Mouse (Mus musculus) forebrain, embryonic 12.5 days (tissue): Measurements from ENCODE around the gene Scamp1. TPM values are rescaled to one million over a fixed set of nuclear protein-coding genes. Genes with fewer than 3 reads are reported as not detected.
A peak's percentile ranks its signal among the peaks of the same experiment; 100 is the strongest.
"Not testable (repeated sequence)": the region's sequence is repeated elsewhere in the genome, so short reads cannot be mapped to it uniquely, and the experiment has no call there.

Source experiments
- ATAC-seq: fragments of 200-750 bp; cut with Nextera tagmentation; 2 replicates; pipeline ENCODE4 v1.8.0; 2017; ENCODE audit warnings: moderate TSS enrichment; ENCODE audit not compliant: low FRiP score
- H3K27ac ChIP-seq: fragments of 300-500 bp; sonication (generic); 2 replicates; pipeline ENCODE4 v1.5.1; 2016; ENCODE audit warnings: mild to moderate bottlenecking
- H3K27me3 ChIP-seq: fragments of 300-500 bp; sonication (generic); 2 replicates; pipeline ENCODE4 v1.6.1; 2016; ENCODE audit warnings: mild to moderate bottlenecking
- H3K36me3 ChIP-seq: fragments of 300-500 bp; sonication (generic); replicated peaks from 2 replicates; pipeline ENCODE4 v1.6.1; 2016; ENCODE audit warnings: mild to moderate bottlenecking
- H3K4me1 ChIP-seq: fragments of 300-500 bp; sonication (generic); 2 replicates; pipeline ENCODE4 v1.6.1; 2016
- H3K4me2 ChIP-seq: fragments of 300-500 bp; sonication (generic); 2 replicates; pipeline ENCODE4 v1.6.1; 2016; ENCODE audit warnings: mild to moderate bottlenecking, moderate library complexity
- H3K4me3 ChIP-seq: fragments of 300-500 bp; sonication (generic); replicated peaks from 2 replicates; pipeline ENCODE4 v1.5.1; 2016; ENCODE audit warnings: mild to moderate bottlenecking
- H3K9ac ChIP-seq: fragments of 300-500 bp; sonication (generic); 2 replicates; pipeline ENCODE4 v1.6.1; 2016; ENCODE audit warnings: mild to moderate bottlenecking
- H3K9me3 ChIP-seq: fragments of 300-500 bp; sonication (generic); 2 replicates; pipeline ENCODE4 v1.6.1; 2016
- WGBS: fragments of 180-500 bp; shearing (Covaris S2); methylation state at CpG from one replicate; pipeline ENCODE4 v1.1.7; 2016; 5-methylcytosine and 5-hydroxymethylcytosine counted together
- polyA plus RNA-seq: library from polyadenylated mRNA; unstranded; fragments of >200 nt; fragmentation: Nextera tagmentation; extraction: Ambion mirVana; gene quantifications from 2 replicates; pipeline ENCODE4 v1.2.1, GENCODE M21; 2016

Gene Scamp1
- 55.3 and 60.0 TPM in 2 replicates for polyA plus RNA-seq

DNA sequence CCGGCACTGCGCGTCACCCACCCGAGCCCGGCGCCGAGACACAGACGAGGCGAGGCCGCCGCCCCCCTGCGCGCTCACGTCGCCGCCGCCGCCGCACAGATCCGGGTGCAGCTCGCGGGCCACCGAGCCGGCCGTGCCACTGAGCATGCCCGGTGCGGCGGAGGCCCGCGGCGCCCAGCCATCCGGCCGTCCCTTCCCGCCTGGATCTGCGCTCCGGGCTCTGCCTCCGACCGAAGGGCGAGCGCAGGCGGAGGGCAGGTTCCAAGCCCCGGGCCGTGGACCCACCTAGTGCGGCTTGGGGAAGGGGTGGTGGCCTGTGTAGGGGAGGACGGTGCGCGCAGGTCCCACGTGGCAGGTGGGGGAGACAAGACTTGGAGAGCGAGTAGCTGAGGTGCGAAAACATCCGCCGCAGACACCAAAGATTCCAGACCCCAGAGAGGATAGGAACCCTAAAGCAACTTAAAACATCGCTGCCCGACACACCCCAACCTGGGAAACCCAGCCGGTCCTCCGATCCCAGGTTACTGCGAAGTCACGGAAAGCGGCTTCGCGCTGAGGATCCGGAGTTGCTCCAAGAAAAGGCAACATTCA lies at the start of gene Scamp1:
Gene Scamp1 (minus strand): TSS at position 577 of the 591 bp plus-strand sequence.
- ATAC-seq, result peak; percentile 98
- Histone ChIP-seq H3K4me2 (peak within 1 kb of the TSS; percentile 77), H3K4me1 (peaks cover 7% of the 10 kb centered on the region), H3K9me3 (no peaks in the 10 kb centered on the region), H3K27me3 (peaks cover 3% of the 10 kb centered on the region; the same call in 1 of the 2 replicates), H3K9ac (peak within 1 kb of the TSS; percentile 89), H3K4me3 (peak within 1 kb of the TSS; percentile 96), H3K36me3 (no peaks in the 10 kb centered on the region), H3K27ac (peak within 1 kb of the TSS; percentile 81)
- WGBS, result under 1% methylated on average over 62 of the region's 62 CpGs

- no peak for ATAC-seq
Observed at GRCm38 (mm10) chr13:94330392-94330979, 44.8 kb upstream of the Scamp1 start.

DNA sequence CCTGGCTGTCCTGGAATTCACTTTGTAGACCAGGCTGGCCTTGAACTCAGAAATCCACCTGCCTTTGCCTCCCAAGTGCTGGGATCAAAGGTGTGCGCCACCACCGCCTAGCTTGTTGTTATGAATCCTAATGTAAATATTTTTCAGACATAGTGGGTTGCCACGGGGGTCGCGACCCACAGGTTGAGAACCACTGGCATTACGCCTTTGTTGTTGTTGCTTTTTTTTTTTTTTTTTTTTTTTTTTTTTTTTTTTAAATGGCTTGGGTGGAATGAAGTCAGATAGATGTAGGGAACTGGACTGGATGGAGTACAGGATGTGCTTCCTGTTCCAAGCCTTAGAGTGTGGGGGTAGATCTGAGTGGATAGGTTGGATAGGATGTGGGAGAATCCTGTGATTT lies 43.3 kb upstream of the Scamp1 start:
- H3K9ac ChIP-seq, H3K36me3 ChIP-seq, H3K27me3 ChIP-seq, H3K4me2 ChIP-seq, H3K4me3 ChIP-seq, ATAC-seq, H3K9me3 ChIP-seq, H3K4me1 ChIP-seq, H3K27ac ChIP-seq: not testable (repeated sequence)
- 91% methylated on average over 6 of the region's 6 CpGs for WGBS

More at GRCm38 (mm10) chr13:94330392-94330979, 44.8 kb upstream of the Scamp1 start:
- Histone ChIP-seq H3K27ac (no peak overlapping the region), H3K9ac (no peak overlapping the region), H3K9me3 (no peaks in the 10 kb centered on the region), H3K4me2 (no peak overlapping the region), H3K36me3 (no peaks in the 10 kb centered on the region), H3K4me1 (no peaks in the 10 kb centered on the region), H3K27me3 (no peaks in the 10 kb centered on the region), H3K4me3 (no peak overlapping the region)
- WGBS, result 74% methylated on average over 3 of the region's 3 CpGs

DNA sequence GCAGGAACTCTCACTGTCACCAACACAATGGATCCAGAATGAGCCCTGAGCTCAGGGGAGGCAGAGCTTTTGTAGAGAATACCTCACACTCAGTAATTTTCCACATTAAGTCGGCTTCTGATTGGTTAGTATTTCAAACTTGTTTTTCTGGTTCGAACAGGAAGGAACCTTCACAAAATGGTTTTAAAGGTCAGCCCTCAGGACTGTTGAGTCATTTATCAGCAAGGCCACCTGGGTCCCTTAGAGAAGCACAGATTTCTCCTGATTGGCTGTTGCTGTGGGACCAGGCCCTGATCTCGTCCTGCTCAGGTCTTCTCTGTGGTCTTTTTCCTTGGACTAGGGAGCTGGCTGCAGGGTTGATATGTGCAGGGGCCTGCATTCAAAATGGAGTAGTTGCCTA lies 42.4 kb upstream of the Scamp1 start:
- 62% methylated on average over 3 of the region's 3 CpGs for WGBS
- ATAC-seq, result no peak
- Histone ChIP-seq H3K4me1 (no peaks in the 10 kb centered on the region), H3K9ac (no peak overlapping the region), H3K27me3 (no peaks in the 10 kb centered on the region), H3K4me3 (no peak overlapping the region), H3K27ac (0 out of 2 replicates have a peak overlapping the region, but pooled peaks have one; percentile 2), H3K4me2 (no peak overlapping the region), H3K9me3 (0 out of 2 replicates have a peak, but pooled peaks cover 7% of the 10 kb centered on the region), H3K36me3 (no peaks in the 10 kb centered on the region)

GRCm38 (mm10) chr13:94322475-94322874 lies 36.8 kb upstream of the Scamp1 start:
- H3K4me1 ChIP-seq, result peaks cover 10% of the 10 kb centered on the region
- ATAC-seq, result no peak
- peaks cover 22% of the 10 kb centered on the region for H3K27me3 ChIP-seq
- no peak overlapping the region for H3K27ac ChIP-seq
- 0 out of 2 replicates have a peak, but pooled peaks cover 7% of the 10 kb centered on the region for H3K9me3 ChIP-seq
- WGBS, result 91% methylated on average over 4 of the region's 4 CpGs
- H3K4me2 ChIP-seq, result no peak overlapping the region
- no peak overlapping the region for H3K9ac ChIP-seq
- H3K36me3 ChIP-seq, result no peaks in the 10 kb centered on the region
- no peak overlapping the region for H3K4me3 ChIP-seq

DNA sequence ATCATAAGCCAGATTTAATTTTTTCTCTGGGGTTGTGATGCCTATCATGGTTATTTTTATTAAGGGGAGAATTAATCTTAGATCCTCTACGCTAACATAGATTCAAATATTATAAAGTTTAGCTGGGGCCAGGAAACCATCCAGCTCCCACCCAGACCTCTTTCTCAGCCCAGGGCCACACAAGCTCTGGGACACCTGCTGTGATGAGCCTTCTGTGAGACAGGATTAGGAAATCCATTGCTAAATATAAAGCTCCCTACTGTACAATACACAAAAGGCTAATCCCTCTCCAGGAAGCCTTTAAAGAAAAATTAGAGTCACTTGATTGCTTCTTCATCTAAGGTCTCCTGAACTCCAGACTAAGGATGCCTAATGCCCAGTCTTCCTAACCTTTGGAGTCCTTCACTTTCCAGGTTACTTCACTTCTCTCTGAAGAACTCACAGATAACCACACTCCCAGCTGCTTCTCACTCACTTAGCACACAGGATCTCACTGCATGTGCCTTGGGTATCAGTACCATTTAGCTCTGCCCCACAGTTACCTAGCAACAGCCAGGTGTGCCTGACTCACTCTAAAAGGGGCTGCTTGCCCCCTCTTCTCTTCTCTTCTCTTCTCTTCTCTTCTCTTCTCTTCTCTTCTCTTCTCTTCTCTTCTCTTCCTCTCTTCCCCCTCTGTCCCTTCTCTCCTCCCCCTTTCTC lies 35.6 kb upstream of the Scamp1 start:
- H3K27me3 ChIP-seq, result peaks cover 22% of the 10 kb centered on the region
- H3K9me3 ChIP-seq, result 0 out of 2 replicates have a peak, but pooled peaks cover 7% of the 10 kb centered on the region
- no peak overlapping the region for H3K27ac ChIP-seq
- H3K4me3 ChIP-seq, result no peak overlapping the region
- H3K36me3 ChIP-seq, result no peaks in the 10 kb centered on the region
- peaks cover 20% of the 10 kb centered on the region for H3K4me1 ChIP-seq
- H3K4me2 ChIP-seq, result no peak overlapping the region
- ATAC-seq, result no peak
- no peak overlapping the region for H3K9ac ChIP-seq
- WGBS, result 73% methylated on average over 1 of the region's 1 CpGs

DNA sequence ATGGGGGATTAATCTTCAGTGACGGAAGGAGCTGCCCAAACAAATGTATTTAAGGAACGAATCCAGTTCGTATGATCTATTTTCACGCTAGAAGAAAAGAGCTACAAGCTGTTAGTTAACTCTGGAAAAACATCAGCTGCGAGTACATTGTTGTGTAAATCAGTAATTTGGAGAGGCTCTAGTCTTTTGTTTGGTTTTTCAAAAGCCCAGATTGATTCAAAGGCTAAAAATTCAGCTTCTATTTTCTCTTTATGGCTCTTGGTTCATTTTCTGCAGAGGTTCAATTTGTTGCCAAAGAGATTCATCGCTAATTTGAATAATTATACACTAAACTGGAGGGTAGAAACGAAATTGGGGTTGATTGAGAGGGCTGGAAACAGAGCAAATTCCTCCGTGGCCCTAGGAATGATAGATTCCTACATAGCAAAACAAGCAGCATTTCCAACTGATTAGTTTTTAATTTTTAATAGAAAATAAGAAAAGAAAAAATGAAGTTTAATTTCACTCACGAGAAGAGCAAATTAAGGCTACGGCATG lies 31.4 kb upstream of the Scamp1 start:
- Histone ChIP-seq H3K4me3 (no peak overlapping the region), H3K9me3 (no peaks in the 10 kb centered on the region), H3K4me2 (no peak overlapping the region), H3K27me3 (peaks cover 25% of the 10 kb centered on the region), H3K4me1 (peaks cover 20% of the 10 kb centered on the region), H3K36me3 (no peaks in the 10 kb centered on the region), H3K27ac (no peak overlapping the region), H3K9ac (no peak overlapping the region)
- no peak for ATAC-seq
- 27% methylated on average over 10 of the region's 10 CpGs for WGBS

- H3K4me3 ChIP-seq, H3K9me3 ChIP-seq, H3K4me2 ChIP-seq, H3K36me3 ChIP-seq, H3K9ac ChIP-seq, ATAC-seq, H3K27ac ChIP-seq, H3K27me3 ChIP-seq: not testable (repeated sequence)
- peaks cover 13% of the 10 kb centered on the region for H3K4me1 ChIP-seq
- 92% methylated on average over 8 of the region's 8 CpGs for WGBS
Observed at GRCm38 (mm10) chr13:94312812-94313211, 27.2 kb upstream of the Scamp1 start.

GRCm38 (mm10) chr13:94308279-94308678 lies 22.6 kb upstream of the Scamp1 start:
- H3K4me1 ChIP-seq, result peaks cover 12% of the 10 kb centered on the region
- no peak overlapping the region for H3K4me3 ChIP-seq
- H3K27ac ChIP-seq, result no peak overlapping the region
- no peak overlapping the region for H3K4me2 ChIP-seq
- no peaks in the 10 kb centered on the region; the same call in 1 of the 2 replicates for H3K27me3 ChIP-seq
- WGBS, result 50% methylated on average over 2 of the region's 2 CpGs
- ATAC-seq, result no peak
- no peaks in the 10 kb centered on the region for H3K36me3 ChIP-seq
- H3K9ac ChIP-seq, result no peak overlapping the region
- H3K9me3 ChIP-seq, result no peaks in the 10 kb centered on the region

- no peak overlapping the region for H3K27ac ChIP-seq
- H3K9me3 ChIP-seq, result no peaks in the 10 kb centered on the region
- no peak overlapping the region for H3K9ac ChIP-seq
- no peaks in the 10 kb centered on the region for H3K36me3 ChIP-seq
- WGBS, result 95% methylated on average over 7 of the region's 7 CpGs
- ATAC-seq, result no peak
- H3K4me1 ChIP-seq, result peaks cover 12% of the 10 kb centered on the region
- no peak overlapping the region for H3K4me2 ChIP-seq
- H3K27me3 ChIP-seq, result no peaks in the 10 kb centered on the region; the same call in 1 of the 2 replicates
- no peak overlapping the region for H3K4me3 ChIP-seq
Observed at GRCm38 (mm10) chr13:94307531-94307930, 21.9 kb upstream of the Scamp1 start.

DNA sequence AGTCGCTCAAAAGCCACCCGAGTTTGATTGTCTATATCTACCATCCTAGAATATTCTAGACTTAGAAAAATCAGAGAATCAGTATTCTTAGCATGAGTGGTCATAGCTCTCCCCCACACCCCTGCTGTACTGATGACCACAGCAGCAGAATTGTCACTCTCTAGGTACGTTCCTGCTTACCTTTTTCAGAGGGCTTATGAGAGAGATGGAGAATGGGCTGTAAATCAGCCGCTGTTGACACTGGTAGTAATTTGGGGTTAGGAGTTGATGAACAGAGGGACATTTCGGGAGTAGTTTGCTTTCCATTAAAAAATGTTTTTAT lies 21.3 kb upstream of the Scamp1 start:
- Histone ChIP-seq H3K4me3 (peak overlapping the region; percentile 15; the same call in 1 of the 2 replicates), H3K27me3 (no peaks in the 10 kb centered on the region; the same call in 1 of the 2 replicates), H3K27ac (peak overlapping the region; percentile 56), H3K9ac (0 out of 2 replicates have a peak overlapping the region, but pooled peaks have one; percentile 25), H3K9me3 (no peaks in the 10 kb centered on the region), H3K4me2 (peak overlapping the region; percentile 47), H3K4me1 (peaks cover 12% of the 10 kb centered on the region), H3K36me3 (no peaks in the 10 kb centered on the region)
- ATAC-seq, result peak; percentile 34
- 25% methylated on average over 5 of the region's 5 CpGs for WGBS

GRCm38 (mm10) chr13:94306277-94306967 lies 20.8 kb upstream of the Scamp1 start:
- peak; percentile 92 for ATAC-seq
- Histone ChIP-seq H3K36me3 (no peaks in the 10 kb centered on the region), H3K27me3 (no peaks in the 10 kb centered on the region; the same call in 1 of the 2 replicates), H3K27ac (peak overlapping the region; percentile 56), H3K9me3 (no peaks in the 10 kb centered on the region), H3K9ac (0 out of 2 replicates have a peak overlapping the region, but pooled peaks have one; percentile 25), H3K4me3 (peak overlapping the region; percentile 15; the same call in 1 of the 2 replicates), H3K4me1 (peaks cover 12% of the 10 kb centered on the region), H3K4me2 (peak overlapping the region; percentile 47)
- WGBS, result 41% methylated on average over 18 of the region's 18 CpGs
